Mouse (Mus musculus) liver, adult 2 months (tissue): ENCODE results near the gene Ano6. TPM values are rescaled to one million over a fixed set of nuclear protein-coding genes. Genes with fewer than 3 reads are reported as not detected.
A peak's percentile ranks its signal among the peaks of the same experiment; 100 is the strongest.

Experiments
- DNase-seq: peaks from one replicate; pipeline ENCODE4 v3.0.0-alpha.2; 2011; ENCODE audit warnings: low read depth, low spot score; ENCODE audit errors: extremely low read depth
- H3K27ac ChIP-seq: fragments of 200-500 bp; replicated peaks from 2 replicates; pipeline ENCODE4 v1.5.1; 2012; ENCODE audit warnings: low read depth, mild to moderate bottlenecking, control low read depth, inconsistent platforms, low read length; ENCODE audit not compliant: insufficient read depth
- H3K27me3 ChIP-seq: fragments of 200-500 bp; 2 replicates; pipeline ENCODE4 v1.6.1; 2012; ENCODE audit warnings: mild to moderate bottlenecking, moderate library complexity, low read length, inconsistent platforms; ENCODE audit not compliant: control insufficient read depth, insufficient read depth
- H3K36me3 ChIP-seq: fragments of 200-500 bp; 2 replicates; pipeline ENCODE4 v1.6.1; 2012; ENCODE audit warnings: low read length, inconsistent platforms; ENCODE audit not compliant: control insufficient read depth, insufficient read depth
- H3K4me1 ChIP-seq: fragments of 200-500 bp; 2 replicates; pipeline ENCODE4 v1.6.1; 2011; ENCODE audit warnings: low read length; ENCODE audit not compliant: control insufficient read depth, insufficient read depth
- H3K4me3 ChIP-seq: fragments of 200-500 bp; 2 replicates; pipeline ENCODE4 v1.5.1; 2011; ENCODE audit warnings: low read depth, mild to moderate bottlenecking, control low read depth, low read length, moderate library complexity; ENCODE audit not compliant: insufficient read depth
- H3K79me2 ChIP-seq: fragments of 200-500 bp; 2 replicates; pipeline ENCODE4 v1.6.1; 2012; ENCODE audit warnings: inconsistent platforms, mild to moderate bottlenecking, low read length, moderate library complexity; ENCODE audit not compliant: control insufficient read depth, insufficient read depth
- H3K9ac ChIP-seq: fragments of 200-500 bp; 2 replicates; pipeline ENCODE4 v1.6.1; 2012; ENCODE audit warnings: low read depth, mild to moderate bottlenecking, control low read depth, inconsistent platforms, low read length
- CTCF ChIP-seq: fragments of 200-500 bp; IDR thresholded peaks from 2 replicates; pipeline ENCODE4 v1.5.1; 2011; ENCODE audit warnings: low read depth, low read length, control low read depth
- POLR2A ChIP-seq: fragments of 200-500 bp; IDR thresholded peaks from 2 replicates; pipeline ENCODE4 v1.6.1; 2011; ENCODE audit warnings: low read length, control low read depth; ENCODE audit not compliant: insufficient read depth; ENCODE audit errors: extremely low read depth
- WGBS: fragments of 180-500 bp; shearing (Covaris S2); methylation state at CpG from one replicate; pipeline ENCODE4 v1.1.7; 2018; 5-methylcytosine and 5-hydroxymethylcytosine counted together
- polyA plus RNA-seq: library from polyadenylated mRNA; depleted of rRNA; stranded (reverse); fragments of >200 nt; gene quantifications from 2 replicates; pipeline ENCODE4 v1.2.3, GENCODE M21; 2012
- total RNA-seq: library from RNA; depleted of rRNA; stranded (reverse); fragments of >200 nt; gene quantifications from 2 replicates; pipeline ENCODE4 v1.2.3, GENCODE M21; 2014

The Ano6 gene
- total and polyA plus RNA-seq, 2 experiments = 3.3 to 4.1 TPM

DNA sequence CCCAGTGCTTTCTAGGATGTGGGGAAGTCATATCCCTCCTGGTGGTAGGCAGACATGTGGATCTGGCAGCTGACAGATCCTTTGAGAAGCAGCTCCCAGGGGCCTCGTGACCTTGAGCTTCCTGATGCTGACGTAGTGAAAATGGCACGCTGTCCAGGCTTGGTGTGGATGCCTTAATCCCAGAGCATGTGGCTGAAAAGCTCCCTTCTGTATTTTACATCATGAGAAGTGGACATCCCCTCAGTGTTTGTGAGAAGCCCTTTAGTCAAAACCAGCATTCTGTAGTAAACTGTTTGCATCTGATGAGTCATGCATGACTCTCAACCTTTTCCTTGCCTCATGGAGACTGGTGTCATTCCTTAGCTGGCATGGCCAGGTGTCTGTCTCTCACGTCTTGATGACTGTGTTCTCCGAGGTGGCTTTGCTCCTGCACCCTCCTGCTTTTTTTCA, 14.4 kb downstream of the Ano6 start:
- 77% methylated on average over 5 of the region's 5 CpGs for WGBS
- DNase-seq = no peak
- Histone ChIP-seq H3K79me2 (peaks cover 7% of the 10 kb centered on the region; the same call in 1 of the 2 replicates), H3K4me1 (0 out of 2 replicates have a peak, but pooled peaks cover 2% of the 10 kb centered on the region), H3K27me3 (no peaks in the 10 kb centered on the region), H3K4me3 (no peak overlapping the region), H3K36me3 (no peaks in the 10 kb centered on the region), H3K27ac (no peak overlapping the region), H3K9ac (no peak overlapping the region)
- TF ChIP-seq CTCF (no peak), POLR2A (no peak)

GRCm38 (mm10) chr15:95807908-95808307, 17.3 kb downstream of the Ano6 start:
- 68% methylated on average over 3 of the region's 3 CpGs for WGBS

DNA sequence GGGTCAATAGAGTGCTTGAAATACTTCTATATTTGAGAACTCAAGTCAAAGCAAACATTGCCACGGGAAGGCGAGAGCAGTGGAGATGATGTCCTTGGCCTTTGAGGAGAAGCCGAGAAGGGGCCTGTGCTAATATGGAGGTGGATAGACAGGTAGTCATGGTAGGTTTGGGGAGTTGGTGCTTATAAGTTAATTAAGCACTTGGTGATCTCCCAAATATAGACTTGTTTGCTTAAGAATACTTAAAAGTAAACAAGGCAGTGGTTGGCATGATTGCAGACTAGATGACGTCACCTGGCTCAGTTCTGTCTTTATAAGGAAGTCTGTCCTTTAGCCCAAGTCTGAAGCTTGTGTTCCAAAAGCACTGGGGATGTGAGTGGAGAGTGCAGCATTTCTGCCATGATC, 19.7 kb downstream of the Ano6 start:
- no peak overlapping the region for H3K9ac ChIP-seq
- H3K4me1 ChIP-seq = peaks cover 4% of the 10 kb centered on the region
- H3K27ac ChIP-seq = no peak overlapping the region
- no peak overlapping the region for H3K4me3 ChIP-seq
- H3K27me3 ChIP-seq = no peaks in the 10 kb centered on the region
- DNase-seq = peak; percentile 92
- 25% methylated on average over 4 of the region's 4 CpGs for WGBS
- TF ChIP-seq POLR2A = no peak
- no peak for TF ChIP-seq CTCF
- H3K79me2 ChIP-seq = peaks cover 2% of the 10 kb centered on the region; the same call in 1 of the 2 replicates
- no peaks in the 10 kb centered on the region for H3K36me3 ChIP-seq

More at GRCm38 (mm10) chr15:95807908-95808307, 17.3 kb downstream of the Ano6 start:
- H3K27ac ChIP-seq = no peak overlapping the region
- peak; percentile 38 for DNase-seq
- H3K27me3 ChIP-seq = no peaks in the 10 kb centered on the region
- H3K36me3 ChIP-seq = no peaks in the 10 kb centered on the region
- H3K9ac ChIP-seq = no peak overlapping the region
- H3K79me2 ChIP-seq = peaks cover 7% of the 10 kb centered on the region; the same call in 1 of the 2 replicates
- H3K4me3 ChIP-seq = no peak overlapping the region
- TF ChIP-seq CTCF (no peak), POLR2A (no peak)
- H3K4me1 ChIP-seq = peaks cover 6% of the 10 kb centered on the region

GRCm38 (mm10) chr15:95812821-95813571, 22.4 kb downstream of the Ano6 start:
- Histone ChIP-seq H3K27ac (no peak overlapping the region), H3K9ac (no peak overlapping the region), H3K36me3 (no peaks in the 10 kb centered on the region), H3K4me3 (no peak overlapping the region), H3K79me2 (peaks cover 2% of the 10 kb centered on the region; the same call in 1 of the 2 replicates), H3K4me1 (peaks cover 4% of the 10 kb centered on the region), H3K27me3 (no peaks in the 10 kb centered on the region)
- DNase-seq = no peak
- WGBS = 97% methylated on average over 8 of the region's 8 CpGs
- TF ChIP-seq CTCF (no peak), POLR2A (no peak)

- WGBS = 96% methylated on average over 3 of the region's 3 CpGs
- no peaks in the 10 kb centered on the region for H3K4me1 ChIP-seq
- H3K36me3 ChIP-seq = no peaks in the 10 kb centered on the region
- H3K27me3 ChIP-seq = no peaks in the 10 kb centered on the region
- no peak overlapping the region for H3K4me3 ChIP-seq
- no peak overlapping the region for H3K9ac ChIP-seq
- no peaks in the 10 kb centered on the region; the same call in 1 of the 2 replicates for H3K79me2 ChIP-seq
- H3K27ac ChIP-seq = no peak overlapping the region
- DNase-seq = no peak
- TF ChIP-seq CTCF (no peak), POLR2A (no peak)
These were observed 26.9 kb downstream of the Ano6 start for GRCm38 (mm10) chr15:95817501-95817900.
